Mouse (Mus musculus) liver, postnatal 0 days (tissue): ENCODE results near the gene Bcl2l10. TPM values are rescaled to one million over a fixed set of nuclear protein-coding genes. Genes with fewer than 3 reads are reported as not detected.

Experiments
- ATAC-seq: fragments of 200-750 bp; cut with Nextera tagmentation; 2 replicates; pipeline ENCODE4 v1.8.0; 2017; ENCODE audit warnings: mild to moderate bottlenecking, moderate library complexity
- DNase-seq: peaks from one replicate; pipeline ENCODE4 v3.0.0-alpha.2; 2016
- H3K27ac ChIP-seq: fragments of 300-500 bp; sonication (generic); 2 replicates; pipeline ENCODE4 v1.5.1; 2014; ENCODE audit warnings: antibody characterized with exemption, moderate library complexity, mild to moderate bottlenecking, low read depth
- H3K27me3 ChIP-seq: fragments of 300-500 bp; sonication (generic); 2 replicates; pipeline ENCODE4 v1.6.1; 2014; ENCODE audit warnings: low read length, control low read depth, mixed read lengths; ENCODE audit not compliant: insufficient read depth
- H3K36me3 ChIP-seq: fragments of 300-500 bp; sonication (generic); replicated peaks from 2 replicates; pipeline ENCODE4 v1.6.1; 2014; ENCODE audit warnings: mild to moderate bottlenecking, control low read depth, low read length, moderate library complexity, mixed read lengths; ENCODE audit not compliant: insufficient read depth
- H3K4me1 ChIP-seq: fragments of 300-500 bp; sonication (generic); 2 replicates; pipeline ENCODE4 v1.6.1; 2014; ENCODE audit warnings: antibody characterized with exemption, mild to moderate bottlenecking, control low read depth; ENCODE audit not compliant: insufficient read depth
- H3K4me2 ChIP-seq: fragments of 300-500 bp; sonication (generic); 2 replicates; pipeline ENCODE4 v1.6.1; 2014; ENCODE audit warnings: low read depth, mild to moderate bottlenecking, low read length, moderate library complexity, mixed read lengths
- H3K4me3 ChIP-seq: fragments of 300-500 bp; sonication (generic); 2 replicates; pipeline ENCODE4 v1.5.1; 2014; ENCODE audit warnings: low read depth, low read length
- H3K9ac ChIP-seq: fragments of 300-500 bp; sonication (generic); replicated peaks from 2 replicates; pipeline ENCODE4 v1.6.1; 2014; ENCODE audit warnings: mild to moderate bottlenecking, moderate library complexity
- H3K9me3 ChIP-seq: fragments of 300-500 bp; sonication (generic); 2 replicates; pipeline ENCODE4 v1.6.1; 2016; ENCODE audit warnings: mild to moderate bottlenecking, control low read depth, low read length, mixed read lengths
- CTCF ChIP-seq: sonication (generic); IDR thresholded peaks from 2 replicates; pipeline ENCODE4 v1.5.1; 2016; ENCODE audit warnings: antibody characterized with exemption, low read depth
- EP300 ChIP-seq: IDR thresholded peaks from 2 replicates; pipeline ENCODE4 v1.6.1; 2016; ENCODE audit warnings: antibody characterized with exemption, low read depth, mild to moderate bottlenecking
- WGBS: fragments of 180-500 bp; shearing (Covaris S2); extraction: QIAGEN DNeasy Blood & Tissue Kit; methylation state at CpG from one replicate; pipeline ENCODE4 v1.1.7; 2014; ENCODE audit not compliant: insufficient replicate concordance; 5-methylcytosine and 5-hydroxymethylcytosine counted together
- polyA plus RNA-seq: library from polyadenylated mRNA; unstranded; fragments of >200 nt; fragmentation: Nextera tagmentation; extraction: Ambion mirVana; gene quantifications from 2 replicates; pipeline ENCODE4 v1.2.1, GENCODE M21; 2015

Bcl2l10 gene
- polyA plus RNA-seq, 1 experiment from 2014 or later: not detected

DNA sequence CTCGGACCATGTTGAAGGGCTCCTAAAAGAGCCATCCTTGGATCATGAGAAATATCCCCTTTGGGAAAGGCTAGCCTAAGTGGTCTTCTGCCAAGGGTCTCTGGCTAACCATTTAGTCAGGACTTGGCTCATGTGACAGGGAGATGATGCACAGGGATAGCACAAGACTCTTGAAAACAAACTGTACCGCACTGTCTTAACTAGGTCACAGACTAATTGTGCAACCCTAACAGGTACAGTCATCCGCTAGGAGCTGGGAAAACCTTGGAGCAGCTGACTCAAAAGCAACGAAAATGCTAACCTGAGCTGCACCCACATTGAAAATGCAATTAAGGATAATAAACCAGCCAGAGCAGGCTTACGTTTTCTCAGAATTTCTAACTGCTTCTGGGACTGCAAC, 18.6 kb downstream of the Bcl2l10 start:
- WGBS: 64% methylated on average over 5 of the region's 5 CpGs
- DNase-seq (no peak), ATAC-seq (no peak)
- Histone ChIP-seq H3K36me3 (no peaks in the 10 kb centered on the region), H3K4me3 (no peak overlapping the region), H3K4me1 (no peaks in the 10 kb centered on the region; the same call in 1 of the 2 replicates), H3K27me3 (no peaks in the 10 kb centered on the region), H3K4me2 (no peak overlapping the region), H3K27ac (no peak overlapping the region), H3K9me3 (no peaks in the 10 kb centered on the region), H3K9ac (no peak overlapping the region)
- TF ChIP-seq EP300 (no peak), CTCF (no peak)

DNA sequence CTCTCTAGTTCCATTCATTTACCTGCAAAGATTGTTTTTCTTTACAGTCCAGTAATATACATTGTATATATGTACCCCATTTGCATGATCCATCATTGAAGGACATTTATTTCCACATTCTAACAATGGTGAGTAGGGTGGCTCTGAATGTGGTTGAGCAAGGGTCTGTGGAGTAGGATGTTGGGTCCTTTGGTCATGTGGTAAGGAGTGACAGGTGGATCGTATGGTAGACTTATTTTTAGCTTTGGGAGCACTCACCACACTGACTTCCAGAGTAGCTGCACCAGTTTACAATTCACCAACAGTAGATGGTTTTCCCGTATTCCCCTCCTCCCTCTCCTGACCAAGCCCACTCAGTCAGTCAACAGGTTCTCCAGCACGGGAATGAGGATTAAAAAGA, 21.2 kb downstream of the Bcl2l10 start:
- Histone ChIP-seq H3K36me3 (no peaks in the 10 kb centered on the region), H3K27me3 (no peaks in the 10 kb centered on the region), H3K4me3 (no peak overlapping the region), H3K9ac (no peak overlapping the region), H3K27ac (no peak overlapping the region), H3K4me2 (no peak overlapping the region), H3K4me1 (no peaks in the 10 kb centered on the region), H3K9me3 (no peaks in the 10 kb centered on the region)
- DNase-seq (no peak), ATAC-seq (no peak)
- WGBS: 62% methylated on average over 3 of the region's 3 CpGs
- TF ChIP-seq CTCF (no peak), EP300 (no peak)

DNA sequence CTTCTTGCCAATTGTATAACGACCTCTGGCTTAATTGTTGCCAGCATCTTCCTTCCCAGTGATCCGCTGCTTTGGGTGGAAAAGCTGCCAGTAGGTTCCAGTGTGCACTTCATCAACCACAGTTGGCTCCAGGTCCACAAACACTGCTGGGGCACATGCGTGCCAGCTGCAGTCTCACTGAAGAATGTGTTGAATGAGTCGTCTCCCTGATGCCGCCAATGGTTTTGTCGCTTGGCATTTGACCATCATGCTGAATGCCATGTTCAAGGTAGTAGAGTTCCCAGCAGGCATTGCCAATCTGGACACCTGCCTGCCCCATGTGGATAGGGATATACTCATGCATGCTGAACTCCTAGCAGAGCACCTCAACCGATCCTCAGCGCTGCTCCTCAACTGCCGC, 28.0 kb downstream of the Bcl2l10 start:
- H3K36me3 ChIP-seq: no peaks in the 10 kb centered on the region
- H3K4me1 ChIP-seq: no peaks in the 10 kb centered on the region
- H3K4me3 ChIP-seq: no peak overlapping the region
- H3K9ac ChIP-seq: no peak overlapping the region
- H3K27ac ChIP-seq: no peak overlapping the region
- ATAC-seq (no peak), DNase-seq (no peak)
- no peaks in the 10 kb centered on the region for H3K27me3 ChIP-seq
- WGBS: 87% methylated on average over 9 of the region's 9 CpGs
- no peak overlapping the region for H3K4me2 ChIP-seq
- TF ChIP-seq EP300: no peak
- TF ChIP-seq CTCF: no peak
- H3K9me3 ChIP-seq: no peaks in the 10 kb centered on the region

DNA sequence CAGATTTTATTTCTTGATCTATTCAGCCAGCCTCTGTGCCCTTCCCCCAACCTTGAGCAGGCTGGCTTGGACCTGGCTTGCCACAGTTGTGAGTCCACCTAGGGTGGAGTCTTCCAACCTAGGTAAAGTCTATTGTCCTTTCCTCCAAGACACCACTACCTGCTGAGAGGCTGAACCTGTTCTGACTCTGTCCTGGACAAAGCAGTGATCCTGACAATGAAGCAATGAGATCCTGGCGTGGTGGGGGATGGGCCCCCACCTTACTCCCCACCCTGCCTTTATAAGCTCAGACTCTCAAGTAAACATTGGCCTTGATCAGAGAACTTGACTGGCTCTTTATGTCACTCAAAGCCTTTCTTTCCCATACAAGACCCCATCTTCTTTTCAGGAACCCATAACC, 28.9 kb downstream of the Bcl2l10 start:
- Histone ChIP-seq H3K4me2 (no peak overlapping the region), H3K4me1 (no peaks in the 10 kb centered on the region), H3K27ac (no peak overlapping the region), H3K36me3 (no peaks in the 10 kb centered on the region), H3K27me3 (no peaks in the 10 kb centered on the region), H3K9ac (no peak overlapping the region), H3K4me3 (no peak overlapping the region), H3K9me3 (no peaks in the 10 kb centered on the region)
- TF ChIP-seq CTCF (no peak), EP300 (no peak)
- ATAC-seq: no peak
- no peak for DNase-seq
- 73% methylated on average over 1 of the region's 1 CpGs for WGBS

DNA sequence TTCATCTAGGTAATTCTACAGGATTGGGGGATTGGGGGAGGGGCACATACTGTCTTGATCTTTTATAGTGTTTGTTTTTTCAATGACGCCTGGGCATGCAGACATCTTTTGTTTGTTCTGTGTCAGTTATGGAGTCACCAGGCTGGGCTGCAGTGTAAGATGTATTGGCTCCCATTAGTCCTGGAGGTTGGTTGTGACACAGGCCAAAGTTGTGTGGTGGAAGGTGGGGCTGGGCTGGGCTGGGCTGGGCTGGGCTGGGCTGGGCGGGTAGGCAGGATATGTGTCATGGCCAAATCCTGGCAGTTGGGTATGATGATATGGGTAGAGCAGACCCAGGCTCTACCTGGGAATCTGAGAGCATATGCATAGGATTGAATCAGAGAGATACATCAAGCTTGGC, 31.2 kb downstream of the Bcl2l10 start:
- Histone ChIP-seq H3K36me3 (no peaks in the 10 kb centered on the region), H3K4me3 (no peak overlapping the region), H3K4me2 (no peak overlapping the region), H3K27me3 (no peaks in the 10 kb centered on the region), H3K9ac (no peak overlapping the region), H3K9me3 (no peaks in the 10 kb centered on the region), H3K27ac (no peak overlapping the region), H3K4me1 (no peaks in the 10 kb centered on the region)
- no peak for DNase-seq
- TF ChIP-seq EP300 (no peak), CTCF (no peak)
- WGBS: 80% methylated on average over 2 of the region's 2 CpGs
- peak; percentile 48; the same call in 1 of the 2 replicates for ATAC-seq

DNA sequence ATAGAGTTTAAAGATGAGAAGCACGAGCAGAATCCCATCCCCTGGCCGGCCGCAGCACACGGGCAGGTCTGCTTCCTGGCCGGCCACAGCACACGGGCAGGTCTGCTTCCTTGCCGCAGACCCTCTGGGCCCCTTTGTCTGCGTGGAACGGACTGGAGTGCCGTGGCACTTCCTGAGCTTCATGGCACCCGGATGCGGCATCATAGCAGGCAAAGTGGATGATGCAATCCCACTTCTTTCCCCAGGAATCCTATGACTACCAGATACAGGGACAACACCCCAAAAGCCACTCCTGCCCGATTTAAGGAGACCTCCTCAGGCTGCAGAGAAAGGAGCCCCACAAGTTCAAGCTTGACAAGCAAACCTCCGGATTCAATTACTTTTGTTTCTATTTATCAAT, 35.3 kb downstream of the Bcl2l10 start:
- no peak for TF ChIP-seq EP300
- TF ChIP-seq CTCF: no peak
- ATAC-seq (no peak), DNase-seq (no peak)
- H3K4me2 ChIP-seq: no peak overlapping the region
- H3K27me3 ChIP-seq: no peaks in the 10 kb centered on the region
- no peak overlapping the region for H3K27ac ChIP-seq
- H3K9ac ChIP-seq: no peak overlapping the region
- no peak overlapping the region for H3K4me3 ChIP-seq
- no peaks in the 10 kb centered on the region for H3K9me3 ChIP-seq
- H3K36me3 ChIP-seq: peaks cover 10% of the 10 kb centered on the region
- no peaks in the 10 kb centered on the region for H3K4me1 ChIP-seq
- 83% methylated on average over 14 of the region's 14 CpGs for WGBS

DNA sequence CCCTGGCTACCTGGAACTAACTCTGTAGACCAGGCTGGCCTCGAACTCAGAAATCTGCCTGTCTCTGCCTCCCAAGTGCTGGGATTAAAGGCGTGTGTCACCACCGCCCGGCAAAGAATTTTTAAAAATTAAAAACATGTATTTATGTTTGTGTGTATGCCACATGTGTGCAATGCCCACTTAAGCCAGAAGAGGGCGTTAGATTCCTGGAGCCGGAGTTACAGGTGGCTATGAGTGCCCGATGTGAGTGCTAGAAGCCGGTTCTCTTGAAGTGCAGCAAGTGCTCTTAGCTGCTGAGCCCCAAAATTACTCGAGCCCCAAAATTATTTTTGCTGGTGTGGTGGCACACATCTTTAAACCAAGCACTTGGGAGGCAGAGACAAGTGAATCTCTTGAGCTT, 36.2 kb downstream of the Bcl2l10 start:
- no peak overlapping the region for H3K27ac ChIP-seq
- no peak for ATAC-seq
- H3K4me1 ChIP-seq: no peaks in the 10 kb centered on the region
- WGBS: 76% methylated on average over 9 of the region's 9 CpGs
- DNase-seq: no peak
- no peak overlapping the region for H3K4me2 ChIP-seq
- H3K9ac ChIP-seq: no peak overlapping the region
- no peaks in the 10 kb centered on the region for H3K9me3 ChIP-seq
- no peak for TF ChIP-seq EP300
- peak; percentile 45 for TF ChIP-seq CTCF
- H3K36me3 ChIP-seq: peaks cover 16% of the 10 kb centered on the region
- H3K27me3 ChIP-seq: no peaks in the 10 kb centered on the region
- no peak overlapping the region for H3K4me3 ChIP-seq
